Mouse (Mus musculus): ENCODE data around the gene Actl10.

GRCm38 (mm10) chr2:154574271-154574670, 22.7 kb downstream of the Actl10 start:
- no peak for TF ChIP-seq CTCF (IDR thresholded peaks at IDR 0.05; ENCODE audit: borderline replicate concordance, control insufficient read depth, extremely low read depth, insufficient read depth, low read length, poor library complexity)
- no peak for TF ChIP-seq POLR2A (IDR thresholded peaks at IDR 0.05; ENCODE audit: control insufficient read depth, extremely low read depth, insufficient read depth, low read length, poor library complexity)
